Mouse (Mus musculus) embryo, embryonic 10 days (tissue): ENCODE measurements around the gene Shisa5.

ENCODE experiments used
- DNase-seq: peaks from one replicate; pipeline ENCODE4 v3.0.0-alpha.2; 2015; ENCODE audit warnings: low spot score

Shisa5 gene

GRCm38 (mm10) chr9:109054712-109055111 lies 16.3 kb downstream of the Shisa5 start:
- peak; percentile 78 for DNase-seq

- no peak for DNase-seq
These were observed 17.1 kb downstream of the Shisa5 start for GRCm38 (mm10) chr9:109055271-109056030.

DNA sequence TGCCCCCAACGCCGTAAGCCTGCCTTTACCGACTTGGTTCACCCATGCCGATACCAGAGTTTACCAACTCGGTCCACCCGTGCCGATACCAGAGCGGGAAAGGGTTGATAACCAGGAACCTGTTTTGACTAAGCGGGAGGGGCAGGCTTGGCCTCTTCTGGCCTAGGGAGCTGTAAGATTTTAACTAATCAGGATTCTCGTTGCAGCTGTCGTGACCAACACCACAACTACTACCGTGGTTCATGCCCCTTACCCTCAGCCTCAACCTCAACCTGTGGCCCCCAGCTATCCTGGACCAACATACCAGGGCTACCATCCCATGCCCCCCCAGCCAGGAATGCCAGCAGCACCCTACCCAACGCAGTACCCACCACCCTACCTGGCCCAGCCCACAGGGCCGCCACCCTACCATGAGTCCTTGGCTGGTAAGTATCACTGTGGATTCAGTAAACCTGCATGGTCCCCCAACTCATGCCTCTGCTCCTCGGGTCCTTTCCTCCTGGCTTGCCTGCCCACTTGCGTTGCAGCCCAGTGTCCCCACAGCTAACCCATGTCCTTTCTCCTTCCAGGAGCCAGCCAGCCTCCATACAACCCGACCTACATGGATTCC lies 17.8 kb downstream of the Shisa5 start:
- DNase-seq, result no peak

DNA sequence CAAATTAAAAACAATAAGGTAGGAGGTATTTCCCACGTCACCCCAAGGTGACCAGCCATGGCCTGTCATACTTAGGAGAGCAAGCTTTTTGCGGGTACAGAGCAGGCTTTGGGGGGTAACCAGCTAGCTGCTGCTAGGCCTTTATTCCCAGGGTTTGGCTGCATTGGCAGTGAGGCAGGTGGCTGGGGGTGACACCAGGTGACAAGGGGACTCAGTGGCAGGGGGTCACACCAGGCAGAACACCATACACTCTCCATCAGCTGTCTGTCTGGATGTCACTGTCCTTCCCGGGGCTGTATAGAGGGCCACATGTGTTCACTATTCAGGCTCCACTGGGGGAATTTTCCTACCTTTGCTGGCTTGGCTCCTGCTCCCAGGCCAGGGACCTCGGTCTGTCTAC lies 18.6 kb downstream of the Shisa5 start:
- no peak for DNase-seq

DNA sequence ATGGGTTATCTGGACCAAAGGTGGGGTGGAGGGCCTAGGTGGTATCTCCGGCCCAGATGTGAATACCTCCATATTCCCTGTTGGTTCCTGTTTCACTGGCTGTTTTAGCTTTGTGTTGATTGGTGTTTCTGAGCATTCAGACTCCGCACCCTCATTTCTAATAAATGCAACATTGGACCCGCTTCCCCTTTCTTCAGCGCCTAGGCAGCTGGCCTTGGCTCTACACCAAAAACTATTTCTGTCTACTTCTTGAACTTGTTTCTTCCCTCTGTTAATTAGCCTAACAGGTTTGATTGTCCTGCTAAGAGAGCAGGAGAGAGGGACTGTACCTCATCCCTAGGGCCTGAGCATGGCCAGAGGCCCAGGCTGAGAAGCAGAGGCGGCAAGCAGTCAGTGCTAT lies 19.2 kb downstream of the Shisa5 start:
- DNase-seq, result no peak

DNA sequence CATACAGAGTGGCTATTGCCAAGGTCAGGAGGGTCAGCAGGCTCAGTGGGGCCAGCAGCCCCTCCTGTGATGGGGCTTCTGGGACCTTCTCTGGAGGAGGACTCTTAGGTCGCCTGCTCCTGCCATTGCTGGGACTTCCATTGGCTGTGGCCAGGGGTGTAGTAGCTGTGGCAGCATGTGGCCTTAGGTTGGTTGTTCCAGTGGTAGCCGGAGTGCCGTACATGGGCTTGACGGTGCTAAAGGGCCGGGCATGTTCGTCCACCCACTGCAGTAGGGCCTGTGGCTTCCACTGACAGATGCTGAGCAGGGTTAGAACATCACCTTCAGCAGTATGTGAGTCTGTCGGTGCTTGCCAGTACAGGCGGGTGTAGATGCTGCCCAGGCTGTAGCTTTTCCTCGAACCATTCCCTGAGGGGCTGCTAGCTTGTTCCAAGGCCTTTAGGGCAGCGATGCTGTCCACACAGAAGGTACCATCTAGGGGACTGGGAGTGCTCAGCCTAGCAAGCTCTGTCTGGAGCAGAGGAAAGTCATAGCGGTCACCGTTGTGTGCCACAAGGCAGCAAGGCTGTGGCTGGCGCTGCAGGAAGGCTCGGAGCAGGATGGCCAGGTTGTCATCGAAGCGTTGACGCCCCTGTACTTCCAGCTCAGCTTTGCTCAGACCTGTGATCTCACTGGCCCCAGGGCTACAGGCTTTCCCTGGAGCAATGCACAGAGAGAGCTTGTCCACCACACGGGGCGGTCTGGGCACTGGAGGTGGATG lies 19.8 kb downstream of the Shisa5 start:
- no peak for DNase-seq

GRCm38 (mm10) chr9:109059136-109059903 lies 21.0 kb downstream of the Shisa5 start, which contains the start of gene Trex1:
Gene Trex1, minus strand, starts transcription at chr9:109059734.
- DNase-seq, result peak; percentile 89

DNA sequence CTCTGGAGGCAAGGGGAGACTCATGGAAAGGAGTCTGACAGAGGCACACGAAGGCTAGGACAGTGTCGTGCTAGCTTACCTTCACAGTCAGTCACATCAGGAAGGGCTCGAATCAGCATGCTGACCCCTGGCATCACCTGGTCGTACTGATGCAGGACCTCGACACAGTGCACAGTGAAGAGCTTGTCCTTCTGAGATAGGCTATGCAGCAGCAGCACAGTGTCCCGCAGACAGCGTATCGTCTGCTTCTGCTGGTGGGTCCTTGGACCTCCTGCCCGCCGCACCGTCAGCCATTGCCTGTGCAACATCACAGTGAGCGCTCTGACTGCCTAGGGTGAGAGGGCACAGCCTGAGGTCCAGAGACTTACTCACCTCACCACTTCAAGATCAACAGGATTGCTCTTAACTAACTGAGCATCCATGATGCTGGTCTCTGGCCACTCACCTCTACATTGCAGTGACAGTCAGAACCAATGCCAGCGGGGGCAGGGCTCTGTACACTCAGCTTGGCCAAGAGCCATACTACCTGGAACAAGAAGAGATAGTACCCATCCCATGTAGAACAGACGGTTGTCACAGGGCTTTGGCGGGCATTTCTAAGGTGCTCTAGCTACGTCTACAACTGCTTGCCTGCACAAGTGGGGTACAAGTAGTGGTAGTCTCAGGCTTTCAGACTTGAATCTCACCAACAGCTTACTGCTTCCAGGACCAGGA lies 22.0 kb downstream of the Shisa5 start:
- no peak for DNase-seq

DNA sequence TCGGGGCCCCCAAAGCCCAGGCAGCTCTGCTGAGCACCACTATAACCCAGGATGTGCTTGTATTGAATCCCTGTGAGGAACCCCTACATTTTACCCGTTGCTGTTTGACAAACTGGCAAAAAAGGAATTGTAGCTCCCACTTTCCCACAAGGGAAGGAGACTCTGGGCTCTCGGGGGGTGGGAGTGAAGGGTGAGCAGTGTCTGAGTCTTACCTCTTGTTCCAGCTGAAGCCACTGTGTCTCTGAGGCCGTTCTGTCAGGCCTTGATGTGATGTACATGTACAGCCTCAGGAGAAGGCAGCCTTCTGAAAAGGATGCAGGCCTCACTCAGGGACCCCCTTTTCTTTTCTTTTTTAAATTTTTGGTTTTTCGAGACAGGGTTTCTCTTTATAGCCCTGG lies 22.5 kb downstream of the Shisa5 start:
- DNase-seq, result no peak

DNA sequence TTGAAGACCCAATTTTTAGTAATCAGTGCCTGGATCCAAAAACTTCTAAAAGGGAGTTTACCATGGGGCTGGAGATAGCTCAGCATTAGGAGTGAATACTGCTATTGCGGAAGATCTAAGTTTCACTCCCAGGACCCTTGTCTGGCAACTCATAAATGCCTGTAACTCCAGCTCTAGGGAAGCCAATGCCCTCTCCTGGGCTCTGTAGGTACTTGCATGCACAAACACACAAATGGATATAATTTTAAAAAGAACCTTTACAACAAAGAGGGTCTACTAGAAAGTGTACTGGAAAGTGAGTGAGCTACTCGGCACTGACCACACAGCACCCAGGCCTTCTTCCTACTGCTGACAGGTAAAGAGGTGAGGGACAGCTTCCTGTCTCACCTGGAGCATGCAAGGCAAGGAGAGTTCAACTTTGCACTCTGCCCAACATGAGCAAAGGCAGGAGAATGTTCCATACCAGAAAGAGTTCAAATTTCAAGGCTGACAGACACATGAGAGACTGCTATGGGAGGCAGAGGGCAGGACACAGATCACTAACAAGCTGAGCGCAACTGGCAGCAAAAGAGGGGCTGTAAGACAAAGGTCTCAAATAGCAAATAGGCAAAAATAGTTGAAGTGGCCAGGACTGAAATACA lies 29.9 kb downstream of the Shisa5 start:
- no peak for DNase-seq

GRCm38 (mm10) chr9:109073661-109074573 lies 35.6 kb downstream of the Shisa5 start, which contains the start of gene Atrip:
Gene Atrip, minus strand, starts transcription at chr9:109074124.
- DNase-seq, result peak; percentile 96

DNA sequence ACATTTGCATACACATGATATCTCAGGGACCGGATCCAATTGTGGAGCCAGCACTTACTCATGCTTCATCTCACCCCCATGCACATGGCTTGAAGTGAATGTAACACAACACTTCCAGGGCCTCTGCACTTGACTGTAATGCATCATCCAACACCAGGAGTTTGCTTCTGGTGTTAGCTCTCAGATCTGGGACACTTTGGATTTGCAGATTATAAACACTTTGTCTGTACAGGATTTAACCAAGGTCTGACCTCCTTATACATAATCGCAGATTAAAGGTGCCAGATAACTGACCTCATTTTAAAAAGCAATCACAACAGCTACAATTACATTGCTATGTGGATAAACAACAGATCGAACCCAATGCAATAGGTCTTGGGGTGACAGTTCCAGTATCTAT lies 42.2 kb downstream of the Shisa5 start:
- DNase-seq, result no peak

- no peak for DNase-seq
These were observed 43.4 kb downstream of the Shisa5 start for GRCm38 (mm10) chr9:109081749-109082123.

DNA sequence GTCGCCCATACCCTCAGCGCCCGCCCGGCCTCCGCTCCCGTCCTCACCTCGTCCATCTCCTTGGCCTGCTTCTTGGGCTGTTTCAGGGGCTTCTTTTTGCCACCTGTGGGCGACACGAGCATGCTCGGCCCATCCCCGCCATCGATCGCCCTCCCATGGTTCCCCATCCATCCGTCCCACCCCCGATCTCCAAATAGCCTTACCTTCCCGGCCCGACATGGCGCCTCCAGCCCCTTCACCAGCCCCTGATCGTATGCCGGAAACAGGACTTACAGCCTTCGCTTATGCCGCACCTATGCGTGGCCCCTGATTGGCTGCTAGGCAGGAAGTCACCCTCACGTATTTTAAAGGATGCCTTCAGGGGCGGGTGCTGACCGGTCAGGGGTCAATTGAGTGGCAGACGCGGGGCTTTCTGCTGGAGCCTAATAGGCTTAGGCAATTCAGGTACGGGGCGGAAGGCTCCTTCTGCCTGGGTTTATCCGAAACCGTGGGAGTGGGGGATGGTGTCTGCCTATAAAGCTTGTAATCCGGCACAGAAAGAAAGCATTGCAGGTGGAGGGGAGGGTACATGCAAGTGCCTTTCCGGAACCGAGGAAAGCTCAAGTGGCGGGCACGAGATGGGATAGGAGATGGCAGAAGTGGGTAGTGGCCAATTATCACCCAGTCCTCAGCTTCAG lies 43.9 kb downstream of the Shisa5 start, which contains the start of the genes Ccdc51 and Tma7:
Gene Ccdc51 (plus strand): TSS at position 370 of the 677 bp plus-strand sequence.
Gene Tma7 (minus strand): TSS at position 464 of the 677 bp plus-strand sequence.
- peak; percentile 95 for DNase-seq

DNA sequence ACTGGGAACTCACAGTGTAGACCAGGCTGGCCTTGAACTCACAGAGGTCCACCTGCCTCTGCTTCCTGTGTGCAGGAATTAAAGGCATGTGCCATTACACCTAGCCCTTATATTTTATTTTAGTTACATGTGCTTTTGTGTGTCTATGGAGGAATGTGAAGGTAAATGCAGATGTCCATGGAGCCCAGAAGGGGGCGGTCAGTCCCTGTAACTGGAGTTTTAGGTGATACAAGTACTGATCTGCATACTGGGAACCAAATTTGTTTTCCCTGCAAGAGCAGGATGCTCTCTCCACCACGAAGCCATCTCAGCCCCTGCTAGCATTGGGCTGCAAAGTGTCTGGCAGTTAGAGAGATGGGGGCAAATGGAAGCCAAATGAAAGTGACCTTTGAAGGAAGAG lies 46.6 kb downstream of the Shisa5 start:
- DNase-seq, result peak; percentile 64

GRCm38 (mm10) chr9:109087987-109088386 lies 49.6 kb downstream of the Shisa5 start:
- DNase-seq, result peak; percentile 60

GRCm38 (mm10) chr9:109090446-109090845 lies 52.1 kb downstream of the Shisa5 start:
- DNase-seq, result no peak

- DNase-seq, result no peak
These were observed 53.4 kb downstream of the Shisa5 start for GRCm38 (mm10) chr9:109091802-109092201.

- DNase-seq, result peak; percentile 60
These were observed 54.4 kb downstream of the Shisa5 start for GRCm38 (mm10) chr9:109092799-109093198.
